Mouse (Mus musculus): ENCODE measurements around the gene Uvrag. TPM values are rescaled to one million over a fixed set of nuclear protein-coding genes. Genes with fewer than 3 reads are reported as not detected.

The Uvrag gene
- polyA plus RNA-seq, 1 experiment: 45.9 TPM

GRCm38 (mm10) chr7:99046545-99047206 is 94.3 kb downstream of the Uvrag start:
- no peak for TF ChIP-seq CTCF (IDR thresholded peaks at IDR 0.05; ENCODE audit: extremely low read depth, insufficient read depth, insufficient read length, insufficient replicate concordance)
- no peak for TF ChIP-seq POLR2A (IDR thresholded peaks at IDR 0.05; ENCODE audit: low read depth, low read length)
- H3K4me3 ChIP-seq (ENCODE audit: extremely low read depth, insufficient read depth, insufficient read length): no peak overlapping the region
- H3K36me3 ChIP-seq (ENCODE audit: control insufficient read depth, insufficient read depth, low read length): peaks cover 5% of the 10 kb centered on the region
- H3K4me1 ChIP-seq (ENCODE audit: control insufficient read depth, insufficient read depth, insufficient read length): no peaks in the 10 kb centered on the region; the same call in none of the 2 replicates
- no peaks in the 10 kb centered on the region for H3K27me3 ChIP-seq (ENCODE audit: control insufficient read depth, insufficient read depth, low read length)
- WGBS: 86% methylated on average over 11 of the region's 11 CpGs
- no peak overlapping the region for H3K27ac ChIP-seq (ENCODE audit: insufficient read depth, low read length)
- no peak for DNase-seq (ENCODE audit: low read depth in 1 of 2, low spot score in 2 of 2)

- WGBS: 91% methylated on average over 6 of the region's 6 CpGs
- H3K4me1 ChIP-seq (ENCODE audit: control insufficient read depth, insufficient read depth, insufficient read length): no peaks in the 10 kb centered on the region; the same call in none of the 2 replicates
- TF ChIP-seq POLR2A (IDR thresholded peaks at IDR 0.05; ENCODE audit: low read depth, low read length): no peak
- TF ChIP-seq CTCF (IDR thresholded peaks at IDR 0.05; ENCODE audit: extremely low read depth, insufficient read depth, insufficient read length, insufficient replicate concordance): no peak
- no peak overlapping the region for H3K27ac ChIP-seq (ENCODE audit: insufficient read depth, low read length)
- H3K36me3 ChIP-seq (ENCODE audit: control insufficient read depth, insufficient read depth, low read length): peaks cover 5% of the 10 kb centered on the region
- no peaks in the 10 kb centered on the region for H3K27me3 ChIP-seq (ENCODE audit: control insufficient read depth, insufficient read depth, low read length)
- DNase-seq (ENCODE audit: low read depth in 1 of 2, low spot score in 2 of 2): no peak
- no peak overlapping the region for H3K4me3 ChIP-seq (ENCODE audit: extremely low read depth, insufficient read depth, insufficient read length)
These were observed 95.4 kb downstream of the Uvrag start for GRCm38 (mm10) chr7:99045525-99045924.

- WGBS: 81% methylated on average over 7 of the region's 7 CpGs
- H3K36me3 ChIP-seq (ENCODE audit: control insufficient read depth, insufficient read depth, low read length): peaks cover under 1% of the 10 kb centered on the region
- no peak for DNase-seq (ENCODE audit: low read depth in 1 of 2, low spot score in 2 of 2)
- H3K4me1 ChIP-seq (ENCODE audit: control insufficient read depth, insufficient read depth, insufficient read length): no peaks in the 10 kb centered on the region; the same call in none of the 2 replicates
- H3K27me3 ChIP-seq (ENCODE audit: control insufficient read depth, insufficient read depth, low read length): no peaks in the 10 kb centered on the region
- H3K27ac ChIP-seq (ENCODE audit: insufficient read depth, low read length): no peak overlapping the region
- no peak overlapping the region for H3K4me3 ChIP-seq (ENCODE audit: extremely low read depth, insufficient read depth, insufficient read length)
- TF ChIP-seq CTCF (IDR thresholded peaks at IDR 0.05; ENCODE audit: extremely low read depth, insufficient read depth, insufficient read length, insufficient replicate concordance): no peak
- TF ChIP-seq POLR2A (IDR thresholded peaks at IDR 0.05; ENCODE audit: low read depth, low read length): no peak
These were observed 97.0 kb downstream of the Uvrag start for GRCm38 (mm10) chr7:99043923-99044322.

GRCm38 (mm10) chr7:99043322-99043721 is 97.6 kb downstream of the Uvrag start:
- Histone ChIP-seq H3K27me3 (ENCODE audit: control insufficient read depth, insufficient read depth, low read length) (no peaks in the 10 kb centered on the region), H3K36me3 (ENCODE audit: control insufficient read depth, insufficient read depth, low read length) (no peaks in the 10 kb centered on the region), H3K27ac (ENCODE audit: insufficient read depth, low read length) (no peak overlapping the region), H3K4me1 (ENCODE audit: control insufficient read depth, insufficient read depth, insufficient read length) (no peaks in the 10 kb centered on the region; the same call in none of the 2 replicates), H3K4me3 (ENCODE audit: extremely low read depth, insufficient read depth, insufficient read length) (no peak overlapping the region)
- DNase-seq (ENCODE audit: low read depth in 1 of 2, low spot score in 2 of 2): no peak
- 45% methylated on average over 3 of the region's 3 CpGs for whole genome bisulfite sequencing
- TF ChIP-seq POLR2A (IDR thresholded peaks at IDR 0.05; ENCODE audit: low read depth, low read length): no peak
- TF ChIP-seq CTCF (IDR thresholded peaks at IDR 0.05; ENCODE audit: extremely low read depth, insufficient read depth, insufficient read length, insufficient replicate concordance): no peak

GRCm38 (mm10) chr7:99041818-99042217 is 99.1 kb downstream of the Uvrag start:
- WGBS: 72% methylated on average over 9 of the region's 9 CpGs
- no peak for DNase-seq (ENCODE audit: low read depth in 1 of 2, low spot score in 2 of 2)
- Histone ChIP-seq H3K27ac (ENCODE audit: insufficient read depth, low read length) (no peak overlapping the region), H3K4me3 (ENCODE audit: extremely low read depth, insufficient read depth, insufficient read length) (no peak overlapping the region), H3K4me1 (ENCODE audit: control insufficient read depth, insufficient read depth, insufficient read length) (no peaks in the 10 kb centered on the region; the same call in none of the 2 replicates), H3K27me3 (ENCODE audit: control insufficient read depth, insufficient read depth, low read length) (no peaks in the 10 kb centered on the region), H3K36me3 (ENCODE audit: control insufficient read depth, insufficient read depth, low read length) (no peaks in the 10 kb centered on the region)
- TF ChIP-seq CTCF (IDR thresholded peaks at IDR 0.05; ENCODE audit: extremely low read depth, insufficient read depth, insufficient read length, insufficient replicate concordance): no peak
- TF ChIP-seq POLR2A (IDR thresholded peaks at IDR 0.05; ENCODE audit: low read depth, low read length): no peak

- no peaks in the 10 kb centered on the region for H3K36me3 ChIP-seq (ENCODE audit: control insufficient read depth, insufficient read depth, low read length)
- no peak for TF ChIP-seq CTCF (IDR thresholded peaks at IDR 0.05; ENCODE audit: extremely low read depth, insufficient read depth, insufficient read length, insufficient replicate concordance)
- no peak for TF ChIP-seq POLR2A (IDR thresholded peaks at IDR 0.05; ENCODE audit: low read depth, low read length)
- no peak for DNase-seq (ENCODE audit: low read depth in 1 of 2, low spot score in 2 of 2)
- 92% methylated on average over 8 of the region's 8 CpGs for WGBS
- no peak overlapping the region for H3K27ac ChIP-seq (ENCODE audit: insufficient read depth, low read length)
- H3K4me3 ChIP-seq (ENCODE audit: extremely low read depth, insufficient read depth, insufficient read length): no peak overlapping the region
- H3K27me3 ChIP-seq (ENCODE audit: control insufficient read depth, insufficient read depth, low read length): no peaks in the 10 kb centered on the region
- no peaks in the 10 kb centered on the region; the same call in 1 of the 2 replicates for H3K4me1 ChIP-seq (ENCODE audit: control insufficient read depth, insufficient read depth, insufficient read length)
These were observed 101.0 kb downstream of the Uvrag start for GRCm38 (mm10) chr7:99039912-99040311.

GRCm38 (mm10) chr7:99036284-99036683 is 104.7 kb downstream of the Uvrag start:
- Histone ChIP-seq H3K4me1 (ENCODE audit: control insufficient read depth, insufficient read depth, insufficient read length) (no peaks in the 10 kb centered on the region), H3K36me3 (ENCODE audit: control insufficient read depth, insufficient read depth, low read length) (peaks cover 3% of the 10 kb centered on the region), H3K4me3 (ENCODE audit: extremely low read depth, insufficient read depth, insufficient read length) (no peak overlapping the region), H3K27me3 (ENCODE audit: control insufficient read depth, insufficient read depth, low read length) (no peaks in the 10 kb centered on the region), H3K27ac (ENCODE audit: insufficient read depth, low read length) (no peak overlapping the region)
- 88% methylated on average over 8 of the region's 8 CpGs for WGBS
- no peak for DNase-seq (ENCODE audit: low read depth in 1 of 2, low spot score in 2 of 2)
- TF ChIP-seq CTCF (IDR thresholded peaks at IDR 0.05; ENCODE audit: extremely low read depth, insufficient read depth, insufficient read length, insufficient replicate concordance) (no peak), POLR2A (IDR thresholded peaks at IDR 0.05; ENCODE audit: low read depth, low read length) (no peak)
